Comparison of ENCODE assay signal across 8 mouse cellular contexts in the genomic region with DNA sequence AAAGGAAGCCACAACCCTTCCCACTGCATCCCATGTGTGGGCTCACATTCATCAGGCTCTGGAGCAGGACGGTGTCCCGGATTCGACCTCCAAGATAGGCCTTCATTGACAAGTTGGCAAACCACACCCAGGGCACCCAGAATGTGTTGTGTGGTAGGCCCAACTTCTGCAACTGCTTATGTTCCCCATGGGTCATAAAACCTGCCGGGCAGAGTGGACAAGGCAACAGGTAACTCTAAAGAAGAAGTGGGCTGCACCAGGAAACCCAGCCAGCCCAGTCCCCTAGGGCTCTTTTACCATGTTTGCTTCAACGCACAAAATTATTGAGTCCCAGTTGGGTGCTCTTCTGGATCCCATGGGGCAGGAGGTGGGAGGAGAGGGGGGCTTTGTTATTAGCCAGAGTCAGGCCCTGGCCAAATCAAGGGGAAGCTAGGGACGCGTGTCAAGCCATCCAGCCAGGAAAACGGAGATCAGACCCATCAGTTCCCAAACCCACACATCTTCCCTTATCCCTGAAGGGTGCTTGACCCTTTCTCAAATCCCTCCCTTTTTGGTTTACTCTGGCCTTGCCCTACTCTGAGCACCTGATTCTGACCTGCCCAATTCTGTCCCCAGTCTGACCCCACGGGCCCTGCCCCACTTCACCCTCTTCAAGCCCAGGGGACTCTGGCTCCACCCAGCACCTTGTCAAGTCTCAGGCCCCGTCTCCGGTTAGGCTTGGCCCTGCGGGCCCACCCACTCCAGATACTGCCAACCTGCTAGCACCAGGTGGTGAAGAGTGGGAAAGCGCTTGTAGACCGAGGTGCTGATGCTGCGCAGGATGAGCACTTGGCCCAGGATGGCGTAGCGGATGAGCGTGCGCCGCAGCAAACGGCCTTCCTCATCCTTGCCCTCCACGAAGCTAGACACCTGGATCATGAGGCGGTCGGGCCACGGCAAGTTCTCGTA. TPM values are rescaled to one million over a fixed set of nuclear protein-coding genes. Genes with fewer than 3 reads are reported as not detected.
DNase-seq lines count a peak whose midpoint lies in the region; ATAC-seq and TF ChIP-seq lines count a peak whose summit lies in the region.

No protein-coding gene starts in this region.

- peak overlapping the region; percentile 52 for H3K4me2 ChIP-seq in kidney, embryonic 16.5 days (replicated peaks; ENCODE audit: low read depth, low read length)
- peak overlapping the region; percentile 56 for H3K4me2 ChIP-seq in embryonic facial prominence, embryonic 14.5 days (ENCODE audit: low read depth, low read length)
- H3K4me2 ChIP-seq in intestine, embryonic 14.5 days (ENCODE audit: low read length): peak overlapping the region; percentile 48
- H3K4me2 ChIP-seq in midbrain, postnatal 0 days (ENCODE audit: low read depth, low read length, poor library complexity, severe bottlenecking): peak overlapping the region; percentile 39

- no peaks in the 10 kb centered on the region for H3K27me3 ChIP-seq in kidney, embryonic 16.5 days (ENCODE audit: insufficient read depth, low read length)
- H3K27me3 ChIP-seq in embryonic facial prominence, embryonic 14.5 days (replicated peaks; ENCODE audit: control insufficient read depth, insufficient read depth, low read length): no peaks in the 10 kb centered on the region
- H3K27me3 ChIP-seq in intestine, embryonic 14.5 days (replicated peaks; ENCODE audit: control insufficient read depth, insufficient read depth, low read length): no peaks in the 10 kb centered on the region
- no peaks in the 10 kb centered on the region for H3K27me3 ChIP-seq in midbrain, postnatal 0 days (ENCODE audit: insufficient read depth, low read length)

- H3K27ac ChIP-seq in kidney, embryonic 16.5 days (ENCODE audit: low read length): no peak overlapping the region
- 0 out of 2 replicates have a peak overlapping the region, but pooled peaks have one; percentile 13 for H3K27ac ChIP-seq in embryonic facial prominence, embryonic 14.5 days (replicated peaks; ENCODE audit: low read depth, low read length)
- H3K27ac ChIP-seq in intestine, embryonic 14.5 days (ENCODE audit: low read depth): no peak overlapping the region
- no peak overlapping the region for H3K27ac ChIP-seq in midbrain, postnatal 0 days (ENCODE audit: low read depth, low read length)

- no peak for DNase-seq in kidney, adult 9 months
- DNase-seq in embryonic facial prominence, embryonic 14.5 days (ENCODE audit: low spot score): no peak
- no peak for DNase-seq in intestine, embryonic 14.5 days (ENCODE audit: low spot score)
- DNase-seq in midbrain, postnatal 0 days (ENCODE audit: low spot score): no peak
- no peak for DNase-seq in embryo, embryonic 9.5 days (ENCODE audit: extremely low spot score)
- no peak for DNase-seq in embryo, embryonic 11 days
- DNase-seq in urinary bladder, postnatal 25 days (ENCODE audit: low spot score): no peak

- peak; percentile 57 for ATAC-seq in kidney, embryonic 16.5 days (ENCODE audit: low FRiP score, low TSS enrichment)
- peak; percentile 34 for ATAC-seq in embryonic facial prominence, embryonic 14.5 days (ENCODE audit: low read depth)
- peak; percentile 45 for ATAC-seq in intestine, embryonic 14.5 days (replicated peaks; ENCODE audit: low FRiP score, low TSS enrichment, low read depth)
- peak; percentile 51 for ATAC-seq in midbrain, postnatal 0 days (ENCODE audit: low FRiP score)

- TF ChIP-seq CTCF in midbrain, postnatal 0 days (IDR thresholded peaks at IDR 0.05): no peak

- H3K4me1 ChIP-seq in kidney, embryonic 16.5 days (ENCODE audit: insufficient read depth, low read length): peaks cover 13% of the 10 kb centered on the region
- H3K4me1 ChIP-seq in embryonic facial prominence, embryonic 14.5 days (ENCODE audit: control insufficient read depth, insufficient read depth, low read length): peaks cover 5% of the 10 kb centered on the region
- H3K4me1 ChIP-seq in intestine, embryonic 14.5 days (replicated peaks; ENCODE audit: control insufficient read depth, insufficient read depth, low read length): 0 out of 2 replicates have a peak, but pooled peaks cover 8% of the 10 kb centered on the region
- H3K4me1 ChIP-seq in midbrain, postnatal 0 days (ENCODE audit: insufficient read depth, low read length): no peaks in the 10 kb centered on the region

- no peaks in the 10 kb centered on the region for H3K36me3 ChIP-seq in kidney, embryonic 16.5 days (ENCODE audit: insufficient read depth, low read length)
- no peaks in the 10 kb centered on the region for H3K36me3 ChIP-seq in embryonic facial prominence, embryonic 14.5 days (ENCODE audit: control insufficient read depth, insufficient read depth, low read length)
- no peaks in the 10 kb centered on the region for H3K36me3 ChIP-seq in intestine, embryonic 14.5 days (ENCODE audit: control insufficient read depth, insufficient read depth, low read length)
- no peaks in the 10 kb centered on the region for H3K36me3 ChIP-seq in midbrain, postnatal 0 days (ENCODE audit: insufficient read depth, low read length)

- H3K4me3 ChIP-seq in kidney, embryonic 16.5 days (ENCODE audit: low read length): peak overlapping the region; percentile 32
- H3K4me3 ChIP-seq in embryonic facial prominence, embryonic 14.5 days (ENCODE audit: low read depth, low read length): peak overlapping the region; percentile 33
- peak overlapping the region; percentile 21 for H3K4me3 ChIP-seq in intestine, embryonic 14.5 days (ENCODE audit: low read depth, low read length)
- peak overlapping the region; percentile 23 for H3K4me3 ChIP-seq in midbrain, postnatal 0 days (ENCODE audit: low read depth, low read length)

- H3K9me3 ChIP-seq in kidney, embryonic 16.5 days (ENCODE audit: low read length): no peaks in the 10 kb centered on the region
- no peaks in the 10 kb centered on the region for H3K9me3 ChIP-seq in embryonic facial prominence, embryonic 14.5 days (ENCODE audit: control insufficient read depth, low read length)
- no peaks in the 10 kb centered on the region for H3K9me3 ChIP-seq in intestine, embryonic 14.5 days (ENCODE audit: control insufficient read depth, low read length)
- no peaks in the 10 kb centered on the region for H3K9me3 ChIP-seq in midbrain, postnatal 0 days (ENCODE audit: low read length)

- peak overlapping the region; percentile 43 for H3K9ac ChIP-seq in kidney, embryonic 16.5 days (replicated peaks; ENCODE audit: low read length)
- 0 out of 2 replicates have a peak overlapping the region, but pooled peaks have one; percentile 53 for H3K9ac ChIP-seq in embryonic facial prominence, embryonic 14.5 days (ENCODE audit: low read depth, low read length)
- H3K9ac ChIP-seq in intestine, embryonic 14.5 days (ENCODE audit: low read length): peak overlapping the region; percentile 16; the same call in 1 of the 2 replicates
- peak overlapping the region; percentile 42 for H3K9ac ChIP-seq in midbrain, postnatal 0 days (replicated peaks; ENCODE audit: low read length, poor library complexity, severe bottlenecking)

- 45% methylated on average over 26 of the region's 26 CpGs for WGBS in kidney, embryonic 16.5 days
- 46% methylated on average over 25 of the region's 26 CpGs for WGBS in embryonic facial prominence, embryonic 14.5 days
- 46% methylated on average over 26 of the region's 26 CpGs for WGBS in intestine, embryonic 14.5 days
- 50% methylated on average over 26 of the region's 26 CpGs for WGBS in midbrain, postnatal 0 days

RNA-seq across cellular contexts. Expression of gene Best1, which starts 9.1 kb away (rescaled TPM):
- 1.4 and 1.9 TPM in 2 replicates for polyA plus RNA-seq in kidney, embryonic 16.5 days (2015; fragmentation: Nextera tagmentation; extraction: Ambion mirVana)
- polyA plus RNA-seq in embryonic facial prominence, embryonic 14.5 days (2014; fragmentation: Nextera tagmentation; extraction: Ambion mirVana): 1.5 and 2.2 TPM in 2 replicates
- polyA plus RNA-seq in intestine, embryonic 14.5 days (2014; fragmentation: Nextera tagmentation; extraction: Ambion mirVana): 0.55 and 0.64 TPM in 2 replicates
- 2.5 and 4.1 TPM in 2 replicates for total RNA-seq in midbrain, postnatal 0 days (2014; rRNA removed)
- 2.9 and 3.5 TPM in 2 replicates for polyA plus RNA-seq in midbrain, postnatal 0 days (2015; fragmentation: Nextera tagmentation; extraction: Ambion mirVana)

RNA-seq across cellular contexts. Expression of gene Rab3il1, which starts 9.2 kb away (rescaled TPM):
- 32.0 and 34.6 TPM in 2 replicates for polyA plus RNA-seq in kidney, embryonic 16.5 days (2015; fragmentation: Nextera tagmentation; extraction: Ambion mirVana)
- 48.1 and 54.4 TPM in 2 replicates for polyA plus RNA-seq in embryonic facial prominence, embryonic 14.5 days (2014; fragmentation: Nextera tagmentation; extraction: Ambion mirVana)
- polyA plus RNA-seq in intestine, embryonic 14.5 days (2014; fragmentation: Nextera tagmentation; extraction: Ambion mirVana): 30.0 and 32.7 TPM in 2 replicates
- total RNA-seq in midbrain, postnatal 0 days (2014; rRNA removed): 20.6 and 23.3 TPM in 2 replicates
- 21.7 and 23.5 TPM in 2 replicates for polyA plus RNA-seq in midbrain, postnatal 0 days (2015; fragmentation: Nextera tagmentation; extraction: Ambion mirVana)

RNA-seq across cellular contexts. Expression of gene Fth1, which starts 11.9 kb away (rescaled TPM):
- 1,651 and 1,666 TPM in 2 replicates for polyA plus RNA-seq in kidney, embryonic 16.5 days (2015; fragmentation: Nextera tagmentation; extraction: Ambion mirVana)
- polyA plus RNA-seq in embryonic facial prominence, embryonic 14.5 days (2014; fragmentation: Nextera tagmentation; extraction: Ambion mirVana): 1,690 and 1,712 TPM in 2 replicates
- 1,450 and 1,529 TPM in 2 replicates for polyA plus RNA-seq in intestine, embryonic 14.5 days (2014; fragmentation: Nextera tagmentation; extraction: Ambion mirVana)
- total RNA-seq in midbrain, postnatal 0 days (2014; rRNA removed): 337 and 436 TPM in 2 replicates
- 2,585 and 2,689 TPM in 2 replicates for polyA plus RNA-seq in midbrain, postnatal 0 days (2015; fragmentation: Nextera tagmentation; extraction: Ambion mirVana)

RNA-seq across cellular contexts. Expression of gene Fads3, which starts 49.1 kb away (rescaled TPM):
- polyA plus RNA-seq in kidney, embryonic 16.5 days (2015; fragmentation: Nextera tagmentation; extraction: Ambion mirVana): 30.1 and 36.5 TPM in 2 replicates
- polyA plus RNA-seq in embryonic facial prominence, embryonic 14.5 days (2014; fragmentation: Nextera tagmentation; extraction: Ambion mirVana): 15.6 and 20.9 TPM in 2 replicates
- 8.4 and 11.5 TPM in 2 replicates for polyA plus RNA-seq in intestine, embryonic 14.5 days (2014; fragmentation: Nextera tagmentation; extraction: Ambion mirVana)
- total RNA-seq in midbrain, postnatal 0 days (2014; rRNA removed): 74.6 and 92.8 TPM in 2 replicates
- polyA plus RNA-seq in midbrain, postnatal 0 days (2015; fragmentation: Nextera tagmentation; extraction: Ambion mirVana): 38.8 and 39.2 TPM in 2 replicates
